Mouse (Mus musculus): ENCODE results near the gene Scamp2. TPM values are rescaled to one million over a fixed set of nuclear protein-coding genes. Genes with fewer than 3 reads are reported as not detected.

Gene Scamp2
- polyA plus RNA-seq, 2 experiments = 13.9 to 21.1 TPM

DNA sequence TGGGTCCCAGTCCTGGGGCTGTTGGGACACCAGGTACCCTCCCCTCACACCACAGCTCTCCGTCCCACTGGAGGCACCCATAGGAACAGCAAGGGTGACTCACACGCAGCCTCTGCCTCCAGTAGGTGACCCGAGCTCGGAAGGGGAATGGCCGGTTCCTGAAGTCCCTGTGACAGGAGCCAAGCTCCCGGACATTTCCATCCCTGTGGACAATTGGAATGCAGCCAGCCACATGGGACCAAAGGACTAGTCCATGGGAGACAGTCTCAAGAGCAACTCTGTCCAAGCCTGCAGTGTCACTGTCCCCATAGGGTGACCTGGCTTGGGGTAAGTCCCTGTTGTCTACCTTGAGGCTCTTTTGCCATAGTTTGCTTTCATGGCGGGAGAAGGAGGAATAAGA, 53.2 kb downstream of the Scamp2 start:
- H3K4me3 ChIP-seq (ENCODE audit: insufficient read depth in 1 of 2, low read depth in 2 of 2, low read length in 2 of 2) = no peak overlapping the region
- H3K4me1 ChIP-seq (replicated peaks; ENCODE audit: control insufficient read depth in 2 of 2, insufficient read depth in 2 of 2, low read length in 1 of 2) = no peaks in the 10 kb centered on the region; a peak in 1 of 4 replicates
- no peaks in the 10 kb centered on the region for H3K9me3 ChIP-seq (ENCODE audit: control insufficient read depth, low read length)
- ATAC-seq (ENCODE audit: insufficient read depth) (no peak), DNase-seq (ENCODE audit: low read depth in 3 of 3, low spot score in 3 of 3) (no peak)
- H3K27me3 ChIP-seq (ENCODE audit: control insufficient read depth, insufficient read depth, low read length) = no peaks in the 10 kb centered on the region
- TF ChIP-seq CTCF (IDR thresholded peaks at IDR 0.05; ENCODE audit: low read depth) = no peak
- TF ChIP-seq EP300 (IDR thresholded peaks at IDR 0.05; ENCODE audit: low read depth) = no peak
- no peak overlapping the region for H3K9ac ChIP-seq (replicated peaks)
- H3K4me2 ChIP-seq (ENCODE audit: low read depth) = no peak overlapping the region
- H3K27ac ChIP-seq = no peak overlapping the region
- WGBS (ENCODE audit: insufficient replicate concordance) = 66% methylated on average over 7 of the region's 7 CpGs
- no peaks in the 10 kb centered on the region for H3K36me3 ChIP-seq (replicated peaks; ENCODE audit: control insufficient read depth, insufficient read depth, low read depth)

DNA sequence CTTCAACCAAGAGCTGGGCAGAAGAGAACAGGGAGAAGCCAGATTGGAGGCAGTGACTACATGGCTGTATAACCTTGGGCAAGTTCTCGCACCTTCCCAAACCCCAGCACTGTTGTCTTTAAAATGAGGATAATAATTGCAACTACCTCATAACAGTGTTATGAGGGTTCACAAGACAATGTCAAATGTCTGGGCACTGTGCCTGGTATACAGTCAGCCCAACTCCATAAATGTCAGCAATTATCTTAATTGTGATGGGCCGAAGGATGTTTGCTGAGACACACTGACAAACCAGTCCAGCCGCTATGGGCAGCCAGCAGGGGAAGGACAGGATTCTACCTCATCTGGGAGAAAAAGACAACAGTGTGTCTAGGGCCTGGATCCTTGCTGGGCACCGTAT, 54.0 kb downstream of the Scamp2 start:
- no peak overlapping the region for H3K4me2 ChIP-seq (ENCODE audit: low read depth)
- no peaks in the 10 kb centered on the region for H3K27me3 ChIP-seq (ENCODE audit: control insufficient read depth, insufficient read depth, low read length)
- TF ChIP-seq EP300 (IDR thresholded peaks at IDR 0.05; ENCODE audit: low read depth) = no peak
- TF ChIP-seq CTCF (IDR thresholded peaks at IDR 0.05; ENCODE audit: low read depth) = no peak
- no peaks in the 10 kb centered on the region; a peak in 1 of 4 replicates for H3K4me1 ChIP-seq (replicated peaks; ENCODE audit: control insufficient read depth in 2 of 2, insufficient read depth in 2 of 2, low read length in 1 of 2)
- no peaks in the 10 kb centered on the region for H3K36me3 ChIP-seq (replicated peaks; ENCODE audit: control insufficient read depth, insufficient read depth, low read depth)
- H3K27ac ChIP-seq = no peak overlapping the region
- DNase-seq (ENCODE audit: low read depth in 3 of 3, low spot score in 3 of 3) (no peak), ATAC-seq (ENCODE audit: insufficient read depth) (no peak)
- H3K9ac ChIP-seq (replicated peaks) = no peak overlapping the region
- no peak overlapping the region for H3K4me3 ChIP-seq (ENCODE audit: insufficient read depth in 1 of 2, low read depth in 2 of 2, low read length in 2 of 2)
- WGBS (ENCODE audit: insufficient replicate concordance) = 71% methylated on average over 4 of the region's 4 CpGs
- no peaks in the 10 kb centered on the region for H3K9me3 ChIP-seq (ENCODE audit: control insufficient read depth, low read length)

DNA sequence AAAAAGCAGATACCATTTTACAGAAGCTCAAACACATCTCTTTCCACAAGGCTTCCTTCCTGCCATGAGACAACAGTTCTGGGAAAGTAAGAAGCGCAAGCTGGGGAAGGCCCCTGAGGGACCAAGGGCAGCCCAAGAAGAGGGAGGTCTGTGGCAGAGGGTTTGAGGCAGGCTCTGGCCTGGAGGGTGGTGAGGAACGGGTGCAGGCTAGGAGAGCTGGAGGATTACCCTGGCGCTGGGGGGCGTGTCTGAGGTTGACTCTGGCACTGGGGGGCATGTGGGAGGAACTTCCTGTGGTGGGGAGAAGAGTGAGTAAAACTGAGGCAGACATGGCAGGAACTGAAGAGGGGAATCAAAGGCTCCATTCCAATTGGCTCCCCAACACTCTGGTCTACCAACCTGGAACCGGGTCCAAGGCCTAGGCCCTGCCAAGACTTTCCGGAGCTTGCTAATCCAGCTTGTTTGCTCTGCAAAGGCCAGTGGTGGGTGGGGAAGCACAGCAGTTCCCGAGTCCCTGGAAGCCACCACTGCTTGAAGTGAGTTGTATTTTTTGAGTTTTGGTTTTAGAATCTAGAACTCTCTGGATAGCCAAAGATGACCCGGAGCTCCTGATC, 56.9 kb downstream of the Scamp2 start:
- no peak for ATAC-seq (ENCODE audit: insufficient read depth)
- Histone ChIP-seq H3K27ac (no peak overlapping the region), H3K36me3 (replicated peaks; ENCODE audit: control insufficient read depth, insufficient read depth, low read depth) (no peaks in the 10 kb centered on the region), H3K9ac (replicated peaks) (no peak overlapping the region), H3K4me3 (ENCODE audit: insufficient read depth in 1 of 2, low read depth in 2 of 2, low read length in 2 of 2) (no peak overlapping the region), H3K9me3 (ENCODE audit: control insufficient read depth, low read length) (no peaks in the 10 kb centered on the region), H3K27me3 (ENCODE audit: control insufficient read depth, insufficient read depth, low read length) (no peaks in the 10 kb centered on the region), H3K4me1 (replicated peaks; ENCODE audit: control insufficient read depth in 2 of 2, insufficient read depth in 2 of 2, low read length in 1 of 2) (no peaks in the 10 kb centered on the region; a peak in 1 of 4 replicates), H3K4me2 (ENCODE audit: low read depth) (no peak overlapping the region)
- 37% methylated on average over 8 of the region's 8 CpGs for WGBS (ENCODE audit: insufficient replicate concordance)
- TF ChIP-seq EP300 (IDR thresholded peaks at IDR 0.05; ENCODE audit: low read depth) (no peak), CTCF (IDR thresholded peaks at IDR 0.05; ENCODE audit: low read depth) (no peak)
- no peak for DNase-seq (ENCODE audit: low read depth in 3 of 3, low spot score in 3 of 3)

DNA sequence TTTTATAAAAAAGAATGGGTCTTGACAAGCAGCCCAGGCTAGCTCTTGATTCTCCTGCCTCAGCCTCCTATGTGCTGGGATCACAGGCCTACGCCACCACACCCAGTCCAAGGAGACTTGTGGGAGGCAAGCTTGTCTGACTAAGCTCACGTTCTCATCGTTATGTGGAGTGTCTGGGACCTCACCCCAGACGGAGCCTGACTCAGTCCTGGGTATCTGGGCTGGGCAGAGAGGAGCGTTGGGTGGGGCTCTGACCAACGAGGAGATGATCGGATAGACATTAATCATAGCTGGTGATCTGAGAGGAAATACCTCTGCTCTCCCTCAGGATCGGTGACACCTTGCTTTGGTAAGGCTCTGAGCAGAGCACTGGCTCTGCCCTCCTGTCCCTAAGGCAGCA, 58.1 kb downstream of the Scamp2 start:
- DNase-seq (ENCODE audit: low read depth in 3 of 3, low spot score in 3 of 3) (no peak), ATAC-seq (ENCODE audit: insufficient read depth) (no peak)
- peaks cover 0 to 3% of the 10 kb centered on the region in 2 experiments; a peak in 2 of 4 replicates for H3K4me1 ChIP-seq (replicated peaks; ENCODE audit: control insufficient read depth in 2 of 2, insufficient read depth in 2 of 2, low read length in 1 of 2)
- H3K36me3 ChIP-seq (replicated peaks; ENCODE audit: control insufficient read depth, insufficient read depth, low read depth) = no peaks in the 10 kb centered on the region
- no peak overlapping the region for H3K27ac ChIP-seq
- H3K4me2 ChIP-seq (ENCODE audit: low read depth) = no peak overlapping the region
- no peaks in the 10 kb centered on the region for H3K9me3 ChIP-seq (ENCODE audit: control insufficient read depth, low read length)
- 47% methylated on average over 8 of the region's 8 CpGs for WGBS (ENCODE audit: insufficient replicate concordance)
- no peak for TF ChIP-seq CTCF (IDR thresholded peaks at IDR 0.05; ENCODE audit: low read depth)
- no peak for TF ChIP-seq EP300 (IDR thresholded peaks at IDR 0.05; ENCODE audit: low read depth)
- no peaks in the 10 kb centered on the region for H3K27me3 ChIP-seq (ENCODE audit: control insufficient read depth, insufficient read depth, low read length)
- no peak overlapping the region for H3K9ac ChIP-seq (replicated peaks)
- no peak overlapping the region for H3K4me3 ChIP-seq (ENCODE audit: insufficient read depth in 1 of 2, low read depth in 2 of 2, low read length in 2 of 2)

DNA sequence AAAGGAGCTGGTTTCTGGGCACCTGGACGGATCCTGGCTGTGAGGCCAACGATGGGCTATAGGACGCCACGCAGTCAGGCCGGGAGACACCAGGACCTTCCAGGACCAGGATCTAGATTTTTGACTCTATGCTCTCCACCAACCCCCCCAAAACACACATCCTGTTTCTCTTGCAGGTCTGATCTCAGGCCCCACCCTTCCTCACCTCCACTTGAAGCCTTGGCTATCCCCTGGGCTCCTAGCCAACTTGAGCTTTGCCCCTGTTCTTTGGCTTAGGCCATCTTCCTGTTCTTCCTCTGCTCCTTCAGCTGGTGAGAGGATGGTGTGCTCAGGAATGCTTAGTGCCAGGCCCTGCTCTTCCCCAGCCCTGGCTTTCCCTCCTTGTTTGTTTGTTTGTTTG, 59.9 kb downstream of the Scamp2 start, which contains the start of gene Lman1l:
Lman1l (minus strand) TSS at position 101 of the 400 bp plus-strand sequence.
- Histone ChIP-seq H3K4me3 (ENCODE audit: insufficient read depth in 1 of 2, low read depth in 2 of 2, low read length in 2 of 2) (no peak within 1 kb of the TSS), H3K27ac (no peak within 1 kb of the TSS), H3K4me1 (replicated peaks; ENCODE audit: control insufficient read depth in 2 of 2, insufficient read depth in 2 of 2, low read length in 1 of 2) (peaks cover 0 to 8% of the 10 kb centered on the region in 2 experiments; a peak in 2 of 4 replicates), H3K4me2 (ENCODE audit: low read depth) (no peak within 1 kb of the TSS), H3K9ac (replicated peaks) (no peak within 1 kb of the TSS), H3K36me3 (replicated peaks; ENCODE audit: control insufficient read depth, insufficient read depth, low read depth) (no peaks in the 10 kb centered on the region), H3K9me3 (ENCODE audit: control insufficient read depth, low read length) (no peaks in the 10 kb centered on the region), H3K27me3 (ENCODE audit: control insufficient read depth, insufficient read depth, low read length) (no peaks in the 10 kb centered on the region)
- 81% methylated on average over 5 of the region's 5 CpGs for WGBS (ENCODE audit: insufficient replicate concordance)
- DNase-seq (ENCODE audit: low read depth in 3 of 3, low spot score in 3 of 3) (no peak), ATAC-seq (ENCODE audit: insufficient read depth) (no peak)
- no peak for TF ChIP-seq EP300 (IDR thresholded peaks at IDR 0.05; ENCODE audit: low read depth)
- TF ChIP-seq CTCF (IDR thresholded peaks at IDR 0.05; ENCODE audit: low read depth) = no peak

Data from liver, embryonic 14.5 days (tissue).